Mouse (Mus musculus) forebrain, embryonic 15.5 days (tissue): Measurements from ENCODE around the gene Cd300ld3. TPM values are rescaled to one million over a fixed set of nuclear protein-coding genes. Genes with fewer than 3 reads are reported as not detected.

ENCODE experiments used
- ATAC-seq: fragments of 200-750 bp; cut with Nextera tagmentation; replicated peaks from 2 replicates; pipeline ENCODE4 v1.8.0; 2017; ENCODE audit warnings: mild to moderate bottlenecking, moderate TSS enrichment, moderate library complexity
- H3K27ac ChIP-seq: fragments of 300-500 bp; sonication (generic); replicated peaks from 2 replicates; pipeline ENCODE4 v1.5.1; 2015; ENCODE audit warnings: mild to moderate bottlenecking, inconsistent platforms
- H3K27me3 ChIP-seq: fragments of 300-500 bp; sonication (generic); 2 replicates; pipeline ENCODE4 v1.6.1; 2015; ENCODE audit warnings: inconsistent platforms
- H3K36me3 ChIP-seq: fragments of 300-500 bp; sonication (generic); 2 replicates; pipeline ENCODE4 v1.6.1; 2015; ENCODE audit warnings: mild to moderate bottlenecking, inconsistent platforms
- H3K4me1 ChIP-seq: fragments of 300-500 bp; sonication (generic); 2 replicates; pipeline ENCODE4 v1.6.1; 2015; ENCODE audit warnings: inconsistent platforms
- H3K4me2 ChIP-seq: fragments of 300-500 bp; sonication (generic); replicated peaks from 2 replicates; pipeline ENCODE4 v1.6.1; 2015; ENCODE audit warnings: mild to moderate bottlenecking, inconsistent platforms
- H3K4me3 ChIP-seq: fragments of 300-500 bp; sonication (generic); 2 replicates; pipeline ENCODE4 v1.5.1; 2015; ENCODE audit warnings: mild to moderate bottlenecking, inconsistent platforms
- H3K9ac ChIP-seq: fragments of 300-500 bp; sonication (generic); replicated peaks from 2 replicates; pipeline ENCODE4 v1.6.1; 2015; ENCODE audit warnings: mild to moderate bottlenecking, inconsistent platforms
- H3K9me3 ChIP-seq: fragments of 300-500 bp; sonication (generic); 2 replicates; pipeline ENCODE4 v1.6.1; 2016; ENCODE audit warnings: inconsistent platforms
- WGBS: fragments of 180-500 bp; shearing (Covaris S2); methylation state at CpG from one replicate; pipeline ENCODE4 v1.1.7; 2015; ENCODE audit warnings: mixed read lengths; 5-methylcytosine and 5-hydroxymethylcytosine counted together
- polyA plus RNA-seq: library from polyadenylated mRNA; unstranded; fragments of >200 nt; fragmentation: Nextera tagmentation; extraction: Ambion mirVana; gene quantifications from 2 replicates; pipeline ENCODE4 v1.2.1, GENCODE M21; 2015

Gene Cd300ld3
- polyA plus RNA-seq, 1 experiment from 2014 or later = not detected

DNA sequence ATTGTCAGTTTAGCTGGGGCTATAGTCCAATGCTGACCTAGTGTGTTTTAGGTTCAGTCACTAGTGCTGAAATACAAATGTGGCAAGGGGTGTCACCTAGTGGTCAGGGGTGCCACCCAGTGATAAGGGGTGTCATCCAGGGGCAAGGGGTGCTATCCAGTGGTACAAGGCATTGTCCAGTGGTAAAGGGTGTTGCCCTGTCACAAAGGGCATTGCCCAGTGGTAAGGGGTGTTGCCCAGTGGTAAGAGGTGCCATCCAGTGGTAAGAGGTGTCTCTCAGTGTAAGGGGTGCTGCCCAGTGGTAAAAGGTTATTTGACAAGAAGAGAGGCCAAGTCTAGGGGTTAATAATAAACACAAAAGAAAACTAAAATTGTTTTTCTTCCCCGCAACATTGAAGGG lies 29.2 kb upstream of the Cd300ld3 start:
- no peak overlapping the region for H3K4me2 ChIP-seq
- no peak overlapping the region for H3K4me3 ChIP-seq
- no peaks in the 10 kb centered on the region for H3K27me3 ChIP-seq
- no peaks in the 10 kb centered on the region for H3K4me1 ChIP-seq
- ATAC-seq = no peak
- no peaks in the 10 kb centered on the region for H3K9me3 ChIP-seq
- 90% methylated on average over 1 of the region's 1 CpGs for WGBS
- H3K27ac ChIP-seq = no peak overlapping the region
- no peaks in the 10 kb centered on the region for H3K36me3 ChIP-seq
- no peak overlapping the region for H3K9ac ChIP-seq

DNA sequence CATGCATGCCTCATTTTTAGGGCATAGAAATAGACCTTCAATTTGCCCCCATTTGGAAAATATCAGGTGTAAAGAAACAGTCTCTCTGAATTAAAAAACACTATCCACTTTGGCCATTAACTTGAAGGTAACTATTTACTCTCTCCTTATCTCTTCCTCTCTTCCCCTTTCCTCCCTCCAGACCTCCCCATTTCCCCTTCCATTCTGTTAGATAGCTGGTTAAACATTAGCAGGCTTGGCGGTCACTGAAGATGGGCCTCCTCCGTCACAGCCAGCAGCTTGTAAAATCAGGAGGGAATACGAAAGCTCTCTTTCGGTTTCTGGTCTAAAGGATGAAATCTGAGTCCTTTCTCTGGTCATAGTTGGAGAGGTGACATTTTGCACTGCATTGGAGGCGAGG lies 27.6 kb upstream of the Cd300ld3 start:
- no peak overlapping the region for H3K4me3 ChIP-seq
- no peak for ATAC-seq

DNA sequence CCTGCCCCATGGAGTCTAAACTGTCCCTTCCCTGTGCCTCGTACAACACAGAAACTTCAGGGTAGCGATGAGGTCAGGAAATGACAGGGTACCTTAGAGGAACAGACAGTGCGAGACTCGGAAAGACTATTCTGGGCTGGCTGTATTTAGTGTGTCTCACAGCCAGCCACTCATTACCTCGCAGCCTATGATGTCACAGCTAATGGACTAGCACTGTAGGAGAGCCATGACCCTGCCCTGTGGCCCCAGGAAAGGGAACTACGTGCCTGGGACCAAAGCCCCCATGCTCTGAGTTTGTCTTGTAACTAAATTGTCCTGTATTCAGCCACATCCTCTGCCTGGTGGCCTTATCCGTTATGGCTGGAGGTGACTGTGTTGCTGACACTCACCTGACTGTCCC lies 27.2 kb upstream of the Cd300ld3 start:
- no peak for ATAC-seq
- Histone ChIP-seq H3K9ac (no peak overlapping the region), H3K36me3 (no peaks in the 10 kb centered on the region), H3K9me3 (no peaks in the 10 kb centered on the region), H3K27me3 (no peaks in the 10 kb centered on the region), H3K4me1 (peaks cover 10% of the 10 kb centered on the region), H3K27ac (no peak overlapping the region), H3K4me2 (no peak overlapping the region), H3K4me3 (no peak overlapping the region)
- WGBS = 82% methylated on average over 7 of the region's 7 CpGs

More for the DNA sequence above, 27.6 kb upstream of the Cd300ld3 start:
- no peak overlapping the region for H3K9ac ChIP-seq
- H3K4me1 ChIP-seq = peaks cover 10% of the 10 kb centered on the region
- no peaks in the 10 kb centered on the region for H3K36me3 ChIP-seq
- no peak overlapping the region for H3K27ac ChIP-seq
- no peaks in the 10 kb centered on the region for H3K27me3 ChIP-seq
- no peak overlapping the region for H3K4me2 ChIP-seq
- no peaks in the 10 kb centered on the region for H3K9me3 ChIP-seq
- WGBS = 87% methylated on average over 5 of the region's 5 CpGs

DNA sequence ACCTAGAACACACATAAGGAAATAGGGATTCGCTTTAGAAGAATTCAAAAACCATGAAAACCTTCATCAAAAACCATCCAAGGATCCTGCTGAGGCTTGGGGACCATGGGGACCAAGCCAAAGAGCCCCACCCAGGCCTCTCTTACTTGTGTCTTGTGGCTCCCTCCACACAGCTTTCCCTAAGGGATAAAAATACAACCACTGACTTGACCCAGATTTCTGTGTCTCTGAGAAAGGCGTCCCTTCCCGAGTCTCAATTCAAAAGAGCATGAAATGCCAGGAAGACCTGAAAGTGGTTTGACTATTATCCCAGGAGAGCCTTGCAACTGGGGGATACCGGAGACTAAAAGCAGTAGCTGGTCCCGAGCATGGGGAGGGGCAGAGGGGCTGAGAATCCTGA lies 24.8 kb upstream of the Cd300ld3 start:
- peaks cover 10% of the 10 kb centered on the region for H3K4me1 ChIP-seq
- WGBS = 71% methylated on average over 5 of the region's 5 CpGs
- H3K27ac ChIP-seq = no peak overlapping the region
- no peaks in the 10 kb centered on the region for H3K27me3 ChIP-seq
- no peaks in the 10 kb centered on the region for H3K9me3 ChIP-seq
- H3K4me3 ChIP-seq = no peak overlapping the region
- no peak overlapping the region for H3K9ac ChIP-seq
- H3K4me2 ChIP-seq = no peak overlapping the region
- no peak for ATAC-seq
- no peaks in the 10 kb centered on the region for H3K36me3 ChIP-seq

DNA sequence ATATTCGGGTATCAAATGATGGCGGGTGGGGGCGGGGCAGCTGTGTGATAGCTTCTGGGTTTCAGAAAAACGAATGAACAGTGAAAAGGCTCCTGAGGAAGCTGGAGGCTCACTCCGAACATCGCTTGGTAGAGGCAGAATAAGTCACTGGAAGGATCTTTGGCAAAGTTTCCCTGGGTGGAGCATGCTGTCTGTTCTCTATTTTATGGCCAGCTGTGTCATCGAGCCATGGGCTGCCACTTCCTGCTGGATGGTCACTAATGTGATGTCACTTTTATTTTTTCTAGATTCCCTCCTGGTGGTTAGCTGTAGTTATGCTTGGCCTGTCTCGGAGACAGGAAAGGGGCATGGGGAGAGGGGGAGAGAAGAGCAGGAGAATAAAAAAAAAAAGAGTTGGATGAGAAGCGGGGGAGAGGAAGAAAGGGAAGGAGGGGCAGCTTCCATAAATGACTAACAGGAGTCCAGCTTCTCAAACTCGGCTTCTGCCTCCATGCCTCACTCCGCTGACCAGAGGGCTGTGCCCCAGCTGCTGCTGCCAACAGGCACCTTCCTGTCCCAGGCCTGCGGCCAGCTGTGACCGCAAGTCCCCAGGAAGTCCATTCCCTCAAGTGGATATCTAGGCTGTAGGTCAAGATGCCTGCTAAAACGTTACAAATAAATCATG lies 23.6 kb upstream of the Cd300ld3 start:
- ATAC-seq = no peak
- 21% methylated on average over 14 of the region's 14 CpGs for WGBS
- Histone ChIP-seq H3K4me3 (no peak overlapping the region), H3K4me2 (no peak overlapping the region; the same call in 1 of the 2 replicates), H3K27me3 (no peaks in the 10 kb centered on the region), H3K36me3 (no peaks in the 10 kb centered on the region), H3K9me3 (no peaks in the 10 kb centered on the region), H3K27ac (no peak overlapping the region), H3K9ac (no peak overlapping the region), H3K4me1 (peaks cover 10% of the 10 kb centered on the region)

DNA sequence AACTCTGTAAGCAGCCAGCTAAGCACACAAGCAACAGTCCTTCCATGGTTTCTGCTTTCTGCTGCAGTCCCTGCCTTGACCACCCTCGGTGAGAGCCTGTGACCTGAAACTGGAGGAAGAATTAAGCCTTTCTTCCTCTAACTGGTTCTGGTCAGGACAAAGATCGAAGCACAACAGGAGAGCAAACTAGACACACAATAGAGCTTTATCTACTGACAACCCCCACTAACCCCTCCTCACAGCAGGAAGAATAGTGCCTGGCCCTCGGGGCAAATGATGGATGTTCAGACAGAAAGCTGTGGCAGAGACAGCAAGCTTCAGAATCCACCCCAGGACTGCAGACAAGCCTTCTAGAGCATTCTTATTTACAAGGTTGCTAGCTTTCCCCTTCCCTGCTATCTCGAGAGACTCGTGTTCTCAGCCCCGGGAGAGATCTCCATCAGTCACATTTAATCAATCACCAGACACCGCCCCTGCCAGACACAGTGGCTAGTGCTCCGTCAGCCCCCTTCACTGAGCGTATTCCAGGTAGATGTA lies 22.9 kb upstream of the Cd300ld3 start:
- Histone ChIP-seq H3K27me3 (no peaks in the 10 kb centered on the region), H3K9ac (no peak overlapping the region), H3K4me1 (peaks cover 10% of the 10 kb centered on the region), H3K27ac (no peak overlapping the region), H3K36me3 (no peaks in the 10 kb centered on the region), H3K9me3 (no peaks in the 10 kb centered on the region), H3K4me3 (no peak overlapping the region), H3K4me2 (no peak overlapping the region; the same call in 1 of the 2 replicates)
- ATAC-seq = no peak
- WGBS = 14% methylated on average over 9 of the region's 9 CpGs

DNA sequence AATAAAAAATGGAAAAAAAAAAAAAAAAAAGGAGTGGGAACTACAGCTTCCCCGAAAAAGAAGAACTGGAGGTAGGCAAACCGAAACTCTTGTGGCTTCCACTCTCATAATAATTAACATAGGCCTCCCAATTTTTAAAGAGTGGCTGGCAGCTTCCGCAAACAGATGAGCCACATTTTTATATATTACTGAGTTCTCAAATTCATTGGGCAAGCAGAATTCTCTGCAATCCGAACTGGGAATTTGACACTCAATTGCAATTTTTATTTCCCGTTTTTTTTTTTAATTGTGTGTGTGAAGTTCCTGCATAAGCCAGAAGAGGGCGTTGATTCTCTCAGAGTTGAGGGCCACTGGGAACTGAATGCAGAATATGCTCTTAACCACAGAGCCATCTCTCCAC lies 18.6 kb upstream of the Cd300ld3 start:
- no peaks in the 10 kb centered on the region for H3K27me3 ChIP-seq
- H3K27ac ChIP-seq = no peak overlapping the region
- H3K4me2 ChIP-seq = no peak overlapping the region
- no peak overlapping the region for H3K4me3 ChIP-seq
- H3K4me1 ChIP-seq = peaks cover 6% of the 10 kb centered on the region
- H3K36me3 ChIP-seq = no peaks in the 10 kb centered on the region
- H3K9ac ChIP-seq = no peak overlapping the region
- WGBS = 77% methylated on average over 6 of the region's 6 CpGs
- no peak for ATAC-seq
- no peaks in the 10 kb centered on the region for H3K9me3 ChIP-seq

DNA sequence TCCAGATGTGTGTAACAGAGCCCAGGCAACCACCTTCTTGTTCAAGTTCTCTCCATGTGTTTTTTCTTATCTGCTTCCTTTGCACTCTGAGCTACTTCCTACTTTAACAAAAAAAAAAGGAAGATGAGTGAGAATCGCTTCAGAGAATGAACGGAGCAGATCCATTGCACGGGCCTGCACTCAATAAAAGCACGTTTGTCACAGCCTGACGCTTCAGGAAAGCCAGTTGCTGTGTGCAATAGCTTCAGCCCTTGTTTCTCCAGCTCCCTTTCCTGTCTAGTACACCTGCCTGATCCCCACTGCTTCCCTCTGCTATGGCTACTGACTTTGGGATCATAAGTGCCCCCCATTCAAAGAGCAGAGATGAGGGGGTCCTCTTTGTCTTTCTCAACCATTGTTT lies 13.9 kb upstream of the Cd300ld3 start, which contains the start of gene Cd300e:
TSS of gene Cd300e (minus strand) at position 101 of the 400 bp plus-strand sequence.
- H3K27me3 ChIP-seq = no peaks in the 10 kb centered on the region
- no peaks in the 10 kb centered on the region for H3K9me3 ChIP-seq
- no peak within 1 kb of the TSS for H3K27ac ChIP-seq
- no peaks in the 10 kb centered on the region for H3K36me3 ChIP-seq
- no peak within 1 kb of the TSS for H3K4me2 ChIP-seq
- H3K4me1 ChIP-seq = no peaks in the 10 kb centered on the region
- no peak for ATAC-seq
- H3K9ac ChIP-seq = no peak within 1 kb of the TSS
- H3K4me3 ChIP-seq = no peak within 1 kb of the TSS
- WGBS = 39% methylated on average over 5 of the region's 5 CpGs

DNA sequence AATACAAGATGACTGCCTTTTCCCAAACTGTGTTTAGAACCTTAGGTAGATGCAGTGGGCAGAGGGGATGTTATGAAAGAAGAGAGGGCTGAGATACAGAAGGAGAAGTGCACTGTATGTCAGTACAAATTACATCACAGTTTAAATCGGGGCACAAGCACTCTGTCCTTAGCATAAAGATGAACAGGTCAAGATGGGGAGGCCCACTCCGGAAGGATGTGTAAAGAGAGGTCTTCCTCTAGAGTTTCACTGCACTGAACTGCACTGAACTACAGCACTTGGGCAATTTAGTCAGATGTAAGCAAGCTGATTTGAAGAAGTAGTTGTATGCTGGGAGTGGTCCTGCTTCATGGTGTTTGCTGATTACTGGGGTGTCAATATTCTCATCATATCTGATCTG lies 11.6 kb upstream of the Cd300ld3 start:
- 84% methylated on average over 2 of the region's 2 CpGs for WGBS
- H3K4me2 ChIP-seq = no peak overlapping the region
- no peaks in the 10 kb centered on the region for H3K27me3 ChIP-seq
- ATAC-seq = no peak
- H3K27ac ChIP-seq = no peak overlapping the region
- H3K36me3 ChIP-seq = no peaks in the 10 kb centered on the region
- H3K9ac ChIP-seq = no peak overlapping the region
- H3K4me3 ChIP-seq = no peak overlapping the region
- no peaks in the 10 kb centered on the region for H3K9me3 ChIP-seq
- no peaks in the 10 kb centered on the region for H3K4me1 ChIP-seq

DNA sequence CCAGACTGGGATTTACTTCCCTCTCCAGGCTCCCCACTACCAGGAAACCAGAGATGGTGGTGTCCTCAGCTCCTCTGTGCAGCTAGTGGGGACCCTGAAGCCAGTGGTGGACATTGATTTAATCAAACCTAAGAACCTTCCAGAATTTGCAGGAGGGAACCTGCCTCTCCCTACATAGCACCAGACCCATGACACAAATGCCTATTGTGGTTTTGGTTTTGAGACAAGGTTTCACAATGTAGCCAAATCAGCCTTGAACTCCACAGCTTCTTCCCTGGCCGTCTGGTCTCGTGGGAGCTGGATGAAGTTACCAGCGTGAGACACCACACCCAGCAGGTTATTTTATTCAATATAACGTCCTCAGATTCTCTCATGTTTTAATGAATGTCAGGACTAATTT lies 10.5 kb upstream of the Cd300ld3 start:
- no peak overlapping the region for H3K4me2 ChIP-seq
- H3K27ac ChIP-seq = no peak overlapping the region
- no peak overlapping the region for H3K4me3 ChIP-seq
- no peaks in the 10 kb centered on the region for H3K4me1 ChIP-seq
- no peaks in the 10 kb centered on the region for H3K27me3 ChIP-seq
- H3K36me3 ChIP-seq = no peaks in the 10 kb centered on the region
- no peaks in the 10 kb centered on the region for H3K9me3 ChIP-seq
- no peak for ATAC-seq
- H3K9ac ChIP-seq = no peak overlapping the region
- WGBS = 77% methylated on average over 4 of the region's 4 CpGs

DNA sequence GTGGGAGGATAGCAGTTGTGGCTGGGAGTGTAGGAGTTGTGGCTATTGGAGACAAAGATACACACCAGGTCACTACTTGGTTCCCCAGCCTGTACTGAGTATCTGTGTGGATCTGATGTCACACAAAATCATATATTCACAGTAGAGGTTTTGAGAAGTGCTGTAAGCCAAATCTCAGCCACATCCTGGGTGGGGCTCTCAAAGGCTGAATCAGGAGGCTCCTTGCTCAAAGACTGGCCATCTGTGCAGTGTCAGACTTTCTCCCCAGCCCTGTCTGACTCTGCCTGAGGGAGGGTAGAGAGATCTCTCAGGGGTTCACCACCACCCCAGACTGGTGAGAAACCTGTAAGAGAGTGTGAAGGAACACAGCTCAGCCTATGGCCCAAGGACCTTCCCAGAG lies 6.3 kb upstream of the Cd300ld3 start:
- Histone ChIP-seq H3K27me3 (no peaks in the 10 kb centered on the region), H3K4me3 (no peak overlapping the region), H3K27ac (no peak overlapping the region), H3K9me3 (no peaks in the 10 kb centered on the region), H3K36me3 (no peaks in the 10 kb centered on the region), H3K4me2 (no peak overlapping the region), H3K9ac (no peak overlapping the region), H3K4me1 (no peaks in the 10 kb centered on the region)
- ATAC-seq = no peak

DNA sequence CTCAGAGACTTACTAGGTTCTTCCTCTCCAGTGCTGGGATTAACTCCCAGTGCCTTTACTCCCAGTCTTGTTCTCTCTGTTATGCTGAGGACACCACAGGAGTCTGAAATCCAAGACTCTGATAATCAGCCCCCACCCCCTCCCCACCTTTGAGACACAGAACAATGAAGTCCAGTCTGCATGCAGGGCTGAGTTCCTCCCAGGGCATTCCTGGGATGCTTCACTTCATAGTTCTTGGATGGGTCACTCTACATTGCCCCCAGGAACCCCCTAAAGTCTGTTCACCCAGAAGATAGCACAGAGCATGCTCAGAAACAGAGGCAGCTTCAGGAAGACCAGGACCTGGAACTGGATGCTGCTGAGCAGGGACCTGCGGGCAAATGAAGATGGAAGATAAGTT lies 4.8 kb upstream of the Cd300ld3 start:
- H3K4me2 ChIP-seq = no peak overlapping the region
- no peaks in the 10 kb centered on the region for H3K4me1 ChIP-seq
- no peak overlapping the region for H3K27ac ChIP-seq
- no peak overlapping the region for H3K9ac ChIP-seq
- no peaks in the 10 kb centered on the region for H3K9me3 ChIP-seq
- no peak for ATAC-seq
- H3K27me3 ChIP-seq = no peaks in the 10 kb centered on the region
- H3K4me3 ChIP-seq = no peak overlapping the region
- no peaks in the 10 kb centered on the region for H3K36me3 ChIP-seq
- 88% methylated on average over 1 of the region's 1 CpGs for WGBS

DNA sequence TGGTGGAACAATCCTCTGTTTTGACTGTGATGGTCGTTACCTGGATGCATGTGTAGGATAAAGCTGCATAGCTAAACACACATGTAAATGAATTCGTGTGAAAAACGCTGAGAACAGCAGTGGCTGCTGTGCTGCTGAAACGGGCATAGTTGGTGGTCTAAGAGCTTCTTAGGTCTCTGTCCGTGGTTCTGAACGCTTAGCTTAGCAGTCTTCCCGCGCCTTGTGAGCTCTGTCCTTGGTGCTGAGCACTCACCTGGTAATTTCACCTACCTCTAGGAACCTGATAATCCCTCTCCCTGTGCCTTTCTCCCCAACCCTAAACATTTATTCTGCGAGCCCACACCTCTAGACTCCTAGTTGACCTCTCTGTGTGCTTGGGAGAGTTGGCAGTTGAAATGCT lies 4.0 kb upstream of the Cd300ld3 start:
- no peaks in the 10 kb centered on the region for H3K27me3 ChIP-seq
- H3K4me2 ChIP-seq = no peak overlapping the region
- no peak overlapping the region for H3K9ac ChIP-seq
- H3K9me3 ChIP-seq = no peaks in the 10 kb centered on the region
- H3K27ac ChIP-seq = no peak overlapping the region
- WGBS = 5% methylated on average over 9 of the region's 9 CpGs
- no peaks in the 10 kb centered on the region for H3K36me3 ChIP-seq
- H3K4me3 ChIP-seq = no peak overlapping the region
- no peak for ATAC-seq
- H3K4me1 ChIP-seq = no peaks in the 10 kb centered on the region
